Mouse (Mus musculus): ENCODE data around the gene Hoxb2. TPM values are rescaled to one million over a fixed set of nuclear protein-coding genes. Genes with fewer than 3 reads are reported as not detected.

The Hoxb2 gene
- polyA plus RNA-seq, 1 experiment from 2014 or later, result 45.2 TPM

- no peaks in the 10 kb centered on the region for H3K27me3 ChIP-seq
- TF ChIP-seq CTCF (IDR thresholded peaks at IDR 0.05), result no peak
- DNase-seq (ENCODE audit: low read depth, low spot score) (no peak), ATAC-seq (no peak)
- ChIA-PET CTCF (no interaction called here), POLR2A (no interaction called here)
- in situ Hi-C loops (cut with MboI; ENCODE audit: low pct_unique_long_range_greater_than_20kb), result no loop called here
These were observed 18.4 kb downstream of the Hoxb2 start for GRCm38 (mm10) chr11:96368686-96369085.

GRCm38 (mm10) chr11:96369140-96369539 lies 18.8 kb downstream of the Hoxb2 start:
- CTCF ChIA-PET, result no interaction called here
- ATAC-seq (no peak), DNase-seq (ENCODE audit: low read depth, low spot score) (no peak)
- H3K27me3 ChIP-seq, result no peaks in the 10 kb centered on the region
- no peak for TF ChIP-seq CTCF (IDR thresholded peaks at IDR 0.05)
- in situ Hi-C loops (cut with MboI; ENCODE audit: low pct_unique_long_range_greater_than_20kb), result no loop called here
- POLR2A ChIA-PET, result no interaction called here

- ATAC-seq (no peak), DNase-seq (ENCODE audit: low read depth, low spot score) (no peak)
- no peak for TF ChIP-seq CTCF (IDR thresholded peaks at IDR 0.05)
- in situ Hi-C loops (cut with MboI; ENCODE audit: low pct_unique_long_range_greater_than_20kb), result no loop called here
- H3K27me3 ChIP-seq, result no peaks in the 10 kb centered on the region
- CTCF ChIA-PET, result interaction anchor here (1.4 kb wide), 1 partner anchor 10 kb away, joined by 3 read pairs; no protein-coding TSS in a partner anchor
- POLR2A ChIA-PET, result interaction anchor here (1.0 kb wide), 1 partner anchor 11 kb away, joined by 3 read pairs; no protein-coding TSS in a partner anchor
These were observed 21.4 kb downstream of the Hoxb2 start for GRCm38 (mm10) chr11:96371726-96372125.

GRCm38 (mm10) chr11:96372519-96372918 lies 22.2 kb downstream of the Hoxb2 start:
- in situ Hi-C loops (cut with MboI; ENCODE audit: low pct_unique_long_range_greater_than_20kb), result no loop called here
- H3K27me3 ChIP-seq, result no peaks in the 10 kb centered on the region
- CTCF ChIA-PET, result interaction anchor here (1.2 to 1.4 kb wide), 2 partner anchors 10 to 693 kb away, joined by 3 read pairs; no protein-coding TSS in a partner anchor
- POLR2A ChIA-PET, result interaction anchor here (0.6 to 1.0 kb wide), 2 partner anchors 10 to 18 kb away, joined by 3 to 4 read pairs; no protein-coding TSS in a partner anchor
- no peak for TF ChIP-seq CTCF (IDR thresholded peaks at IDR 0.05)
- DNase-seq (ENCODE audit: low read depth, low spot score), result no peak
- no peak for ATAC-seq

- DNase-seq (ENCODE audit: low read depth, low spot score), result no peak
- TF ChIP-seq CTCF (IDR thresholded peaks at IDR 0.05), result no peak
- POLR2A ChIA-PET, result no interaction called here
- no peak for ATAC-seq
- H3K27me3 ChIP-seq, result no peaks in the 10 kb centered on the region
- CTCF ChIA-PET, result no interaction called here
- in situ Hi-C loops (cut with MboI; ENCODE audit: low pct_unique_long_range_greater_than_20kb), result no loop called here
These were observed 24.5 kb downstream of the Hoxb2 start for GRCm38 (mm10) chr11:96374810-96375209.

GRCm38 (mm10) chr11:96383381-96383780 lies 33.1 kb downstream of the Hoxb2 start:
- no peak for ATAC-seq
- in situ Hi-C loops (cut with MboI; ENCODE audit: low pct_unique_long_range_greater_than_20kb), result no loop called here
- no peak for TF ChIP-seq CTCF (IDR thresholded peaks at IDR 0.05)
- ChIA-PET CTCF (no interaction called here), POLR2A (interaction anchor here (1.5 to 1.7 kb wide), 2 partner anchors 11 to 21 kb away, joined by 3 to 5 read pairs; no protein-coding TSS in a partner anchor)
- DNase-seq (ENCODE audit: low read depth, low spot score), result no peak
- H3K27me3 ChIP-seq, result no peaks in the 10 kb centered on the region

- no peak for DNase-seq (ENCODE audit: low read depth, low spot score)
- ChIA-PET CTCF (no interaction called here), POLR2A (no interaction called here)
- no peak for TF ChIP-seq CTCF (IDR thresholded peaks at IDR 0.05)
- H3K27me3 ChIP-seq, result no peaks in the 10 kb centered on the region
- in situ Hi-C loops (cut with MboI; ENCODE audit: low pct_unique_long_range_greater_than_20kb), result no loop called here
- ATAC-seq, result no peak
These were observed 37.3 kb downstream of the Hoxb2 start for GRCm38 (mm10) chr11:96387635-96388034.

- ATAC-seq (no peak), DNase-seq (ENCODE audit: low read depth, low spot score) (no peak)
- no peaks in the 10 kb centered on the region for H3K27me3 ChIP-seq
- ChIA-PET CTCF (interaction anchor here (0.7 to 1.8 kb wide), 4 partner anchors 10 to 224 kb away, joined by 3 to 4 read pairs (median 4); no protein-coding TSS in a partner anchor), POLR2A (no interaction called here)
- no peak for TF ChIP-seq CTCF (IDR thresholded peaks at IDR 0.05)
- in situ Hi-C loops (cut with MboI; ENCODE audit: low pct_unique_long_range_greater_than_20kb), result no loop called here
These were observed 46.7 kb downstream of the Hoxb2 start for GRCm38 (mm10) chr11:96396772-96397626.

- DNase-seq (ENCODE audit: low read depth, low spot score) (no peak), ATAC-seq (no peak)
- ChIA-PET POLR2A (no interaction called here), CTCF (interaction anchor here (0.7 kb wide), 1 partner anchor 13 kb away, joined by 3 read pairs; no protein-coding TSS in a partner anchor)
- TF ChIP-seq CTCF (IDR thresholded peaks at IDR 0.05), result no peak
- in situ Hi-C loops (cut with MboI; ENCODE audit: low pct_unique_long_range_greater_than_20kb), result no loop called here
- H3K27me3 ChIP-seq, result no peaks in the 10 kb centered on the region
These were observed 47.5 kb downstream of the Hoxb2 start for GRCm38 (mm10) chr11:96397806-96398335.

GRCm38 (mm10) chr11:96399923-96400322 lies 49.6 kb downstream of the Hoxb2 start:
- no peaks in the 10 kb centered on the region for H3K27me3 ChIP-seq
- in situ Hi-C loops (cut with MboI; ENCODE audit: low pct_unique_long_range_greater_than_20kb), result no loop called here
- ATAC-seq (no peak), DNase-seq (ENCODE audit: low read depth, low spot score) (no peak)
- ChIA-PET POLR2A (no interaction called here), CTCF (interaction anchor here (1.2 to 1.3 kb wide), 2 partner anchors 8 to 14 kb away, joined by 3 to 5 read pairs; no protein-coding TSS in a partner anchor)
- TF ChIP-seq CTCF (IDR thresholded peaks at IDR 0.05), result no peak

Other genes with a start within 250 kb of the Hoxb2 start
- gene Calcoco2, start 238.6 kb upstream of the Hoxb2 start, polyA plus RNA-seq (2021), result not detected
- gene Ttll6, start 216.7 kb upstream of the Hoxb2 start, polyA plus RNA-seq (2021), result 0.13 TPM
- gene Hoxb13, start 156.2 kb upstream of the Hoxb2 start, polyA plus RNA-seq (2021), result 1.4 TPM
- gene Hoxb9, start 79.1 kb upstream of the Hoxb2 start, polyA plus RNA-seq (2021), result 111 TPM
- 118 TPM for gene Hoxb8, start 68.6 kb upstream of the Hoxb2 start, polyA plus RNA-seq (2021)
- 98.7 TPM for gene Hoxb7, start 63.9 kb upstream of the Hoxb2 start, polyA plus RNA-seq (2021)
- 69.7 TPM for gene Hoxb6, start 58.0 kb upstream of the Hoxb2 start, polyA plus RNA-seq (2021)
- 24.4 TPM for gene Hoxb5, start 47.2 kb upstream of the Hoxb2 start, polyA plus RNA-seq (2021)
- gene Hoxb4, start 32.3 kb upstream of the Hoxb2 start, polyA plus RNA-seq (2021), result 12.2 TPM
- 53.8 TPM for gene Hoxb3, start 27.2 kb upstream of the Hoxb2 start, polyA plus RNA-seq (2021)
- gene Hoxb1, start 15.2 kb downstream of the Hoxb2 start, polyA plus RNA-seq (2021), result not detected
- gene Skap1, start 114.1 kb downstream of the Hoxb2 start, polyA plus RNA-seq (2021), result 0.59 TPM

Measured in Patski (cell line).